Mouse (Mus musculus): ENCODE measurements around the gene Apoe. TPM values are rescaled to one million over a fixed set of nuclear protein-coding genes. Genes with fewer than 3 reads are reported as not detected.
"Not testable (repeated sequence)": the region's sequence is repeated elsewhere in the genome, so short reads cannot be mapped to it uniquely, and the experiment has no call there.

The Apoe gene
- total RNA-seq, 2 experiments from 2014 or later, result 38.0 to 61.8 TPM

- intact Hi-C loops (cut with DNase I), result no loop called here
- Histone ChIP-seq H3K4me3 (no peak overlapping the region), H3K27ac (no peak overlapping the region)
- no peak for TF ChIP-seq CTCF (IDR thresholded peaks at IDR 0.05)
- no peak for DNase-seq
Observed at GRCm38 (mm10) chr7:19696336-19696873, 2.6 kb downstream of the Apoe start.

GRCm38 (mm10) chr7:19695881-19696280 is 3.1 kb downstream of the Apoe start:
- DNase-seq, result no peak
- Histone ChIP-seq H3K4me3 (no peak overlapping the region), H3K27ac (no peak overlapping the region)
- TF ChIP-seq CTCF (IDR thresholded peaks at IDR 0.05), result no peak
- intact Hi-C loops (cut with DNase I), result no loop called here

GRCm38 (mm10) chr7:19695213-19695594 is 3.8 kb downstream of the Apoe start:
- DNase-seq, result no peak
- intact Hi-C loops (cut with DNase I), result no loop called here
- TF ChIP-seq CTCF (IDR thresholded peaks at IDR 0.05), result no peak
- no peak overlapping the region for H3K4me3 ChIP-seq
- peak overlapping the region; percentile 24 for H3K27ac ChIP-seq

- Histone ChIP-seq H3K27ac (peak overlapping the region; percentile 52; the same call in 1 of the 2 replicates), H3K4me3 (no peak overlapping the region)
- no peak for DNase-seq
- no peak for TF ChIP-seq CTCF (IDR thresholded peaks at IDR 0.05)
- intact Hi-C loops (cut with DNase I), result no loop called here
Observed at GRCm38 (mm10) chr7:19694336-19695212, 4.4 kb downstream of the Apoe start.

GRCm38 (mm10) chr7:19693421-19693820 is 5.6 kb downstream of the Apoe start:
- intact Hi-C loops (cut with DNase I), result no loop called here
- DNase-seq, result peak; percentile 65
- no peak for TF ChIP-seq CTCF (IDR thresholded peaks at IDR 0.05)
- Histone ChIP-seq H3K27ac (peak overlapping the region; percentile 52), H3K4me3 (no peak overlapping the region)

- no peak for TF ChIP-seq CTCF (IDR thresholded peaks at IDR 0.05)
Observed at GRCm38 (mm10) chr7:19691873-19692865, 6.8 kb downstream of the Apoe start, which contains the start of gene Apoc1. Gene Apoc1, minus strand, starts transcription at chr7:19692660.

GRCm38 (mm10) chr7:19691434-19691833 is 7.6 kb downstream of the Apoe start:
- intact Hi-C loops (cut with DNase I), result no loop called here
- TF ChIP-seq CTCF (IDR thresholded peaks at IDR 0.05), result no peak
- no peak overlapping the region for H3K27ac ChIP-seq
- DNase-seq, result no peak
- no peak overlapping the region for H3K4me3 ChIP-seq

More at GRCm38 (mm10) chr7:19691873-19692865, 6.8 kb downstream of the Apoe start, which contains the start of gene Apoc1:
- DNase-seq, result no peak
- no peak within 1 kb of the TSS for H3K4me3 ChIP-seq
- intact Hi-C loops (cut with DNase I), result no loop called here
- peak within 1 kb of the TSS; percentile 28; the same call in 1 of the 2 replicates for H3K27ac ChIP-seq

GRCm38 (mm10) chr7:19690845-19691244 is 8.1 kb downstream of the Apoe start:
- Histone ChIP-seq H3K27ac (no peak overlapping the region), H3K4me3 (no peak overlapping the region)
- no peak for DNase-seq
- no peak for TF ChIP-seq CTCF (IDR thresholded peaks at IDR 0.05)
- intact Hi-C loops (cut with DNase I), result no loop called here

GRCm38 (mm10) chr7:19688611-19689010 is 10.4 kb downstream of the Apoe start:
- no peak for DNase-seq
- Histone ChIP-seq H3K27ac (no peak overlapping the region), H3K4me3 (no peak overlapping the region)
- no peak for TF ChIP-seq CTCF (IDR thresholded peaks at IDR 0.05)
- intact Hi-C loops (cut with DNase I), result no loop called here

GRCm38 (mm10) chr7:19688101-19688500 is 10.9 kb downstream of the Apoe start:
- intact Hi-C loops (cut with DNase I), result no loop called here
- no peak for DNase-seq
- TF ChIP-seq CTCF (IDR thresholded peaks at IDR 0.05), result no peak
- Histone ChIP-seq H3K4me3 (no peak overlapping the region), H3K27ac (no peak overlapping the region)

- DNase-seq; intact Hi-C loops (cut with DNase I); H3K27ac ChIP-seq; H3K4me3 ChIP-seq: not testable (repeated sequence)
Observed at GRCm38 (mm10) chr7:19686927-19687583, 11.9 kb downstream of the Apoe start.

- no peak overlapping the region for H3K27ac ChIP-seq
- no peak for TF ChIP-seq CTCF (IDR thresholded peaks at IDR 0.05)
- no peak overlapping the region for H3K4me3 ChIP-seq
- no peak for DNase-seq
- intact Hi-C loops (cut with DNase I), result no loop called here
Observed at GRCm38 (mm10) chr7:19686521-19686920, 12.5 kb downstream of the Apoe start.
